Mouse (Mus musculus): ENCODE data around the gene Ccnf. TPM values are rescaled to one million over a fixed set of nuclear protein-coding genes. Genes with fewer than 3 reads are reported as not detected.

Ccnf gene
- polyA plus RNA-seq, 1 experiment = 2.4 TPM

- no peak for DNase-seq (ENCODE audit: low read depth)
Observed at GRCm38 (mm10) chr17:24224741-24225140, 26.5 kb downstream of the Ccnf start.

- DNase-seq (ENCODE audit: low read depth) = no peak
Observed at GRCm38 (mm10) chr17:24223513-24223912, 27.8 kb downstream of the Ccnf start.

DNA sequence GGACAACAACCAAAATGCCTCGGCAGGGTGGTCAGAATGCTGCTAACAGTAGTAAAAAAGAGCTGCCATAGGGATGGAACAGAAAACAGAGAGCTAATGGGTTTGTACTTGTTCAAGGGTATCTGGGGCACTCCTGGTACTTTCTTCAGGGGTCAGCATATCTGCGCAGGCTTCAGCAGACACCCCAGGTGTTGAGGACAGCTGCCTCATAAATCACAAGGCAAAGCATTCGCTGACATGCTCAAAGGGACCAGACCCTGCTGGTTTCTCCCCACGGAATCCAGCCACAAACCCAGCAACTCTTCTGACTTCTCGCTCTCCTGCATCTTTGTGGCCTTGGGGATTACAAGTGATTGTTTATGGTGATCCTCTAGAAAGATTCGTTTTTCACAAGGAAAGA, 28.6 kb downstream of the Ccnf start:
- DNase-seq (ENCODE audit: low read depth) = no peak

GRCm38 (mm10) chr17:24220435-24221411, 30.6 kb downstream of the Ccnf start, which contains the start of gene Tedc2:
TSS of gene Tedc2 (minus strand) at chr17:24220851.
- DNase-seq (ENCODE audit: low read depth) = no peak

DNA sequence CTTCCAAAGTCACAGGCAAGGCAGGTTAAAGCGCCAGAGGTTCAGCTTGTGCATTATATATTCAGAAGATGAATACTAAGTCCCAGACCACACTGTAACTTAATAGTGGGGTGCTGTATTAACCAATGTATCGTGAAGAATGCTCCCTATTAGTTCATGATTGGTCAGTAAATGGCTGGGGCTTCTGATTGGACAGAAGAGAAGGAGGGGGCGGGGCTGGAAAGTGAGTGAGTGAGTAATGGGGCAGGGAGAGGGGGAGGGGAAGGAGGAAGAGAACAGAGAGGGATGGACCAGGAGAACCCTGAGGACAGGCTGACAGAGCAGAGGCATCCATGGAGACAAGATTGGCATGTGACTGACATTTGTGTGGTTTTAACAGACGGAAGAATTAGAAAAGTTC, 34.4 kb downstream of the Ccnf start:
- DNase-seq (ENCODE audit: low read depth) = no peak

DNA sequence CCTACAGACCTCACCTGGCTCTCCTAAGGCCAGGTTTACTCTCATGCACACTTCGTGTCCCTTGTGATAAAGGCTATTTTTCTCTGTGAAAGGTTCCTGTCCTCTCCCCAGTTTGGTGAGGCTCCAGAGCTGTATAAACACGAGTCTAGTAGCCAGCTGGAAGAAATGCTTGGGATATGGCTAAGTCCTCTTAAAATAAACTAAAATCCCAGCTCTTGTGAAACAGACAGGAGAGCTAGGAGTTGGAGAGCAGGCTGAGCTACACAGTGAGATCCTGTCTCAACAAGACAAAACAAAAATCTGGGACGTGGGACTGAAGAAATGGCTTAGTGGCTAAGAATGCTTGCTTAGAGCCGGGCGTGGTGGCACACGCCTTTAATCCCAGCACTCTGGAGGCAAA, 38.1 kb downstream of the Ccnf start:
- peak; percentile 91 for DNase-seq (ENCODE audit: low read depth)

GRCm38 (mm10) chr17:24212441-24213018, 38.8 kb downstream of the Ccnf start:
- DNase-seq (ENCODE audit: low read depth) = no peak

DNA sequence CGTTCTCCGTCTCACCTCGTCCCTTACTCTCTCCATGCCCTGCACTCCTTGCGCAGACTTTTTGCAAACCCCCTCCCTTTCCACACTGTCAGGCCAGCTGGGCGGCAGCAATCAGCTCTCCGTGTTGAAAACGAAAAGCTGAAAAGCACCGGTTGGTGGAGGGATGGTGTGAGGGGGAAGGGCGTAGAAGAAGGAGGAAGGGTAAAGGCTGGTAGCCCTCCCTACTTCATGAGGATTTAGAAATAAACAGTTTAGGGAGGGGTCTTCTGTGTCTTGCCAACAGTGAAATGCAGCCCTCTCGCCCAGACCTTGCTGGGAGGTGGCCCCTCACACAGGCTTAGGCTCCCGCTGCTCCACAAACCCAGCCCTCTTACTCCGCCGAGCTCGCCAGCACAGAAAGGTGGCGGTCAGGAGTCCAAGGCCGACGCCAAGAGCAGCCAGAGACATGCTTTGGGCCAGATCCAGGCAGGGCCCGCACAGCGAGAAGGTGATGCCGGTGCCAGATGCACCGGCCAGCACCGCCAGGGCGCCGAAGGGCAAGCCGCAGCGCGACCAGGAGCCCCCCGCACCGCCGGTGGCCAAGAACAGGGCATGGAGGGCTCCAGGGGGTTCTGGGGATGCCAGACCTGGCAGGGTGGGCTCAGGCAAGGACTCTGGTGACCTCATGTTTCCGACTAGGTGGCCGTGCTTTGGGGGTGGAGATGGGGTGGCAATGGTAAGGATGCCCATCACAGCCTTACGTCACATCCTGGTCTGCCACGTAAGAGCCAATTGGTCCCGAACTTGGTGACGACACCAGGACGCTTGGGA, 39.4 kb downstream of the Ccnf start:
- no peak for DNase-seq (ENCODE audit: low read depth)

GRCm38 (mm10) chr17:24210591-24210990, 40.7 kb downstream of the Ccnf start:
- DNase-seq (ENCODE audit: low read depth) = no peak

- DNase-seq (ENCODE audit: low read depth) = no peak
Observed at GRCm38 (mm10) chr17:24209916-24210240, 41.4 kb downstream of the Ccnf start.

- no peak for DNase-seq (ENCODE audit: low read depth)
Observed at GRCm38 (mm10) chr17:24209043-24209915, 42.0 kb downstream of the Ccnf start, which contains the start of gene Ntn3. TSS of gene Ntn3 (minus strand) at chr17:24209531.

DNA sequence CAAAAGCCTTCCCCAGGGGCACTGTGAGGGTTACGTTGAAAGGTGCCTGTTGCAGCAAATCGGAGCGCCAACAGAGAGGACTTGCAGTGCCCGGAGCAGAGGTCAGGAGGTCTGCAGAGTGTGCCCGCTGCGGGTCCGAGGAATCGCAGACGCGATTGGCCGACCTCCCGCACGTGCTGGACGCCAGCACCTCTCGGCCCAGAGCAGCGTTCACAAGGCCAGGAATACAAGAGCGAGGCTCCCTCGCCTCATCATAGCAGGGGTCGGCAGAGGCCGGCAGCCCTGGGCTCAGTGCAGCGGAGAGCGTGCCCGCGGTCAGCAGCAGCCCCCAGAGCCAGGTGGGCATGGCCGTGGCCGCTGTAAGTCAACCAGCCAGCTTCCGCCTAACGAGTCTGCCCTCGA, 42.6 kb downstream of the Ccnf start:
- DNase-seq (ENCODE audit: low read depth) = no peak

DNA sequence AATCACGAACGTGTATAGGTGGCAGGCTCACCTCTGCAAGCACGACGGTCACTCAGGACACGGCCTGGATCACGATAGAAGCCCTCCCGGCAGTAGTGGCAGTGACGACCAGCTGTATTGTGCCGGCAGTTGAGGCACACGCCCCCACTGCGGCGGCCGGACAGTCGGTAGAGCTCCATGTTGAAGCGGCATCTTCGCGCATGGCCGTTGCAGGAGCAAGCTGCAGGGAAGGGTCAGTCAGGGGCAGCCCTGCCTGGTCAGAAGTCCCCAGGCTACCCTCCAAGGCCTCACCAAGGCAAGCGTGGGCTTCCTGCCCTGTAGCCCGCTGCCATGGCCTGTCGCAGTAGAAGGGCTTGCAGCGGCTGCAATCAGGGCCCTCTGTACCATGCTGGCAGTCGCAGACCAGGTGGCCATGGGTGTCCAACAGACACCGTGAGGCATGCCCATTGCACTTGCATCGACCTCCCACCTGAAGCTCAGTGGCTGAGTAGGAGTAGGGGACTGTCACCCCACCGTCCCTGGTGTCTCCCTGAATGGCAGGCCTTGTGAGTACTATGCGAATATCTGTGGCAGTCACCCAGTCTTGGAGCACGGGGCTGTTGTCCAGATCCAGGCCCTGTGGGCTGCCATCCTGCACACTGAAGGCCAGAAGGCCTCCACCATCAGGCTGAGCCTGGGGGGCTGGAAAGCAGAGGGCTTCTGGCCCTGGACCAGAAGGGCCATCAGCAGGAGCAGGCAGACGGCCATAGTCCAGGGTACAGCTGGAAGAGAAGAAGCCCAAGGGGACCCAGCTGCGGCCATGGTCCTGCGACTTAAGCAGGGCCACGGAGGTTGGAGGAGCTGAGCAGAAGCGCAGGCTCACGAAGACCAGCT, 43.3 kb downstream of the Ccnf start:
- no peak for DNase-seq (ENCODE audit: low read depth)

GRCm38 (mm10) chr17:24206451-24207351, 44.6 kb downstream of the Ccnf start:
- no peak for DNase-seq (ENCODE audit: low read depth)

GRCm38 (mm10) chr17:24205908-24206361, 45.3 kb downstream of the Ccnf start:
- DNase-seq (ENCODE audit: low read depth) = no peak

- no peak for DNase-seq (ENCODE audit: low read depth)
Observed at GRCm38 (mm10) chr17:24205284-24205888, 45.9 kb downstream of the Ccnf start, which contains the start of gene Tbc1d24. TSS of gene Tbc1d24 (minus strand) at chr17:24205562.

GRCm38 (mm10) chr17:24204846-24205245, 46.4 kb downstream of the Ccnf start:
- DNase-seq (ENCODE audit: low read depth) = no peak

Measured in gonadal fat pad, adult 2 months (tissue).